Mouse (Mus musculus) kidney, adult 2 months (tissue): ENCODE results near the gene Pfdn6. TPM values are rescaled to one million over a fixed set of nuclear protein-coding genes. Genes with fewer than 3 reads are reported as not detected.

ENCODE experiments used
- DNase-seq: peaks from one replicate; pipeline ENCODE4 v3.0.0; 2021
- H3K27ac ChIP-seq: fragments of 200-500 bp; 2 replicates; pipeline ENCODE4 v1.5.1; 2012; ENCODE audit warnings: low read depth, low read length, control low read depth, inconsistent platforms; ENCODE audit not compliant: insufficient read depth
- H3K27me3 ChIP-seq: fragments of 200-500 bp; replicated peaks from 2 replicates; pipeline ENCODE4 v1.6.1; 2012; ENCODE audit warnings: mild to moderate bottlenecking, moderate library complexity, low read length, inconsistent platforms; ENCODE audit not compliant: control insufficient read depth, insufficient read depth
- H3K36me3 ChIP-seq: fragments of 200-500 bp; 2 replicates; pipeline ENCODE4 v1.6.1; 2012; ENCODE audit warnings: mild to moderate bottlenecking, moderate library complexity, low read length, inconsistent platforms; ENCODE audit not compliant: control insufficient read depth, insufficient read depth
- H3K4me1 ChIP-seq: fragments of 200-500 bp; 2 replicates; pipeline ENCODE4 v1.6.1; 2011; ENCODE audit warnings: low read length; ENCODE audit not compliant: control insufficient read depth, insufficient read depth
- H3K4me3 ChIP-seq: fragments of 200-500 bp; 2 replicates; pipeline ENCODE4 v1.5.1; 2011; ENCODE audit warnings: mild to moderate bottlenecking, low read depth, low read length, control low read depth; ENCODE audit not compliant: insufficient read depth
- CTCF ChIP-seq: fragments of 200-500 bp; conservative IDR thresholded peaks from 2 replicates; pipeline ENCODE4 v1.5.1; 2011; ENCODE audit warnings: low read depth, mild to moderate bottlenecking, control low read depth, low read length, moderate library complexity, mixed read lengths; ENCODE audit not compliant: insufficient read depth, insufficient read length
- POLR2A ChIP-seq: fragments of 200-500 bp; IDR thresholded peaks from one replicate; pipeline ENCODE4 v1.6.1; 2011; ENCODE audit warnings: low read depth, low read length, control low read depth
- WGBS: fragments of 180-500 bp; shearing (Covaris S2); methylation state at CpG from one replicate; pipeline ENCODE4 v1.1.7; 2018; 5-methylcytosine and 5-hydroxymethylcytosine counted together
- polyA plus RNA-seq: library from polyadenylated mRNA; depleted of rRNA; stranded (reverse); fragments of >200 nt; gene quantifications from 2 replicates; pipeline ENCODE4 v1.2.3, GENCODE M21; 2012

The Pfdn6 gene
- polyA plus RNA-seq, 1 experiment = 41.1 TPM

- DNase-seq = peak; percentile 76
- peaks cover 13% of the 10 kb centered on the region; the same call in 1 of the 2 replicates for H3K4me1 ChIP-seq
- H3K27me3 ChIP-seq = no peaks in the 10 kb centered on the region
- TF ChIP-seq POLR2A = peak; percentile 65
- no peak for TF ChIP-seq CTCF
- H3K27ac ChIP-seq = peak within 1 kb of the TSS; percentile 30; the same call in 1 of the 2 replicates
- no peaks in the 10 kb centered on the region for H3K36me3 ChIP-seq
- WGBS = 2% methylated on average over 45 of the region's 45 CpGs
- H3K4me3 ChIP-seq = peak within 1 kb of the TSS; percentile 62
These were observed 11.1 kb upstream of the Pfdn6 start, which contains the start of gene B3galt4 for GRCm38 (mm10) chr17:33951021-33951946. TSS of gene B3galt4 (minus strand) at chr17:33951488.

- Histone ChIP-seq H3K36me3 (no peaks in the 10 kb centered on the region), H3K27me3 (no peaks in the 10 kb centered on the region), H3K4me3 (no peak overlapping the region), H3K4me1 (peaks cover 12% of the 10 kb centered on the region; the same call in 1 of the 2 replicates), H3K27ac (no peak overlapping the region)
- 74% methylated on average over 10 of the region's 10 CpGs for WGBS
- DNase-seq = no peak
- TF ChIP-seq POLR2A (no peak), CTCF (no peak)
These were observed 10.0 kb upstream of the Pfdn6 start for GRCm38 (mm10) chr17:33950131-33950625.

GRCm38 (mm10) chr17:33948905-33949537, 8.9 kb upstream of the Pfdn6 start:
- H3K36me3 ChIP-seq = no peaks in the 10 kb centered on the region
- no peak overlapping the region for H3K4me3 ChIP-seq
- WGBS = 73% methylated on average over 19 of the region's 19 CpGs
- no peak for DNase-seq
- no peak for TF ChIP-seq CTCF
- TF ChIP-seq POLR2A = no peak
- no peaks in the 10 kb centered on the region for H3K27me3 ChIP-seq
- H3K27ac ChIP-seq = no peak overlapping the region
- H3K4me1 ChIP-seq = peaks cover 5% of the 10 kb centered on the region; the same call in 1 of the 2 replicates

- H3K27me3 ChIP-seq = no peaks in the 10 kb centered on the region
- 72% methylated on average over 22 of the region's 22 CpGs for WGBS
- no peak for DNase-seq
These were observed 8.2 kb upstream of the Pfdn6 start for GRCm38 (mm10) chr17:33948090-33948904.

GRCm38 (mm10) chr17:33947430-33948089, 7.4 kb upstream of the Pfdn6 start:
- no peak overlapping the region for H3K27ac ChIP-seq
- no peak overlapping the region for H3K4me3 ChIP-seq
- peaks cover under 1% of the 10 kb centered on the region; the same call in 1 of the 2 replicates for H3K4me1 ChIP-seq
- H3K27me3 ChIP-seq = no peaks in the 10 kb centered on the region
- no peak for TF ChIP-seq CTCF
- TF ChIP-seq POLR2A = no peak
- WGBS = 86% methylated on average over 10 of the region's 10 CpGs
- no peak for DNase-seq
- no peaks in the 10 kb centered on the region for H3K36me3 ChIP-seq

More at GRCm38 (mm10) chr17:33948090-33948904, 8.2 kb upstream of the Pfdn6 start:
- Histone ChIP-seq H3K4me3 (no peak overlapping the region), H3K36me3 (no peaks in the 10 kb centered on the region), H3K4me1 (peaks cover 5% of the 10 kb centered on the region; the same call in 1 of the 2 replicates), H3K27ac (no peak overlapping the region)
- TF ChIP-seq CTCF = no peak
- no peak for TF ChIP-seq POLR2A

GRCm38 (mm10) chr17:33943454-33943853, 3.3 kb upstream of the Pfdn6 start:
- Histone ChIP-seq H3K27me3 (no peaks in the 10 kb centered on the region), H3K4me1 (no peaks in the 10 kb centered on the region), H3K27ac (no peak overlapping the region), H3K4me3 (no peak overlapping the region), H3K36me3 (no peaks in the 10 kb centered on the region)
- TF ChIP-seq POLR2A = no peak
- TF ChIP-seq CTCF = no peak
- DNase-seq = no peak
- WGBS = 92% methylated on average over 15 of the region's 15 CpGs
